Mouse (Mus musculus) lung, adult 2 months (tissue): ENCODE measurements at regions not wholly inside any gene's neighbourhood (a gene's known extent, or its start where the extent isn't known, plus 50 kb on each side); places are given as distances from the start of the nearest gene placed in this dataset.

Experiments
- CTCF ChIP-seq: fragments of 200-500 bp; IDR thresholded peaks from 2 replicates; pipeline ENCODE4 v1.5.1; 2011; ENCODE audit warnings: mild to moderate bottlenecking, low read length, control low read depth; ENCODE audit not compliant: insufficient read depth
- POLR2A ChIP-seq: fragments of 200-500 bp; IDR thresholded peaks from 2 replicates; pipeline ENCODE4 v1.6.1; 2011; ENCODE audit warnings: low read depth, mild to moderate bottlenecking, control low read depth, low read length, borderline replicate concordance; ENCODE audit errors: extremely low read depth

DNA sequence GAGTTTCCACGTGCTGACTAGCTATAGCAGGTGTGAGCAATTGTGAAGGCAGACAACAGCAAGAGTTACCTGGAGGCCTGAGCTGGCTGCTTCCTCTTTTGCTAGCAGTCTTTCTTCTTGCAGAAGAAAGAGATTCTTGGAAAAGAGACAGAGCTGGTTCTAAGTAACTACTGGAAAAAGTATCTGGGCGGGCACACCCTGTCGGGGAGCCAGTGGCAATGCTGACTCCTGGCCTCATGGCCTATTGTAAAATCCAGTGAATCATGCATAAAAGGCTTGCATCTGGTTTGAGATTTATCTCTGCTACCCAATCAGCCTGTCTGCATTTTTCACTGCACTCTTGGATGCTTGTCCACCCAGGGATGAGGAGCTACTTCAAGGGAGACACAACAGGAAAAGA lies 372.2 kb downstream of the Fgf9 start:
- TF ChIP-seq CTCF (no peak), POLR2A (no peak)
